Mouse (Mus musculus) embryonic facial prominence, embryonic 12.5 days (tissue): ENCODE results near the gene Tlr12. TPM values are rescaled to one million over a fixed set of nuclear protein-coding genes. Genes with fewer than 3 reads are reported as not detected.

Experiments used
- ATAC-seq: fragments of 200-750 bp; cut with Nextera tagmentation; 2 replicates; pipeline ENCODE4 v1.8.0; 2017; ENCODE audit not compliant: insufficient number of reproducible peaks, insufficient read depth, low FRiP score, low TSS enrichment
- H3K27ac ChIP-seq: fragments of 300-500 bp; sonication (generic); 2 replicates; pipeline ENCODE4 v1.5.1; 2016; ENCODE audit warnings: mild to moderate bottlenecking
- H3K27me3 ChIP-seq: fragments of 300-500 bp; sonication (generic); 2 replicates; pipeline ENCODE4 v1.6.1; 2016; ENCODE audit warnings: mild to moderate bottlenecking, moderate library complexity
- H3K36me3 ChIP-seq: fragments of 300-500 bp; sonication (generic); 2 replicates; pipeline ENCODE4 v1.6.1; 2016; ENCODE audit warnings: mild to moderate bottlenecking
- H3K4me1 ChIP-seq: fragments of 300-500 bp; sonication (generic); 2 replicates; pipeline ENCODE4 v1.6.1; 2016
- H3K4me2 ChIP-seq: fragments of 300-500 bp; sonication (generic); replicated peaks from 2 replicates; pipeline ENCODE4 v1.6.1; 2016; ENCODE audit warnings: mild to moderate bottlenecking, moderate library complexity
- H3K4me3 ChIP-seq: fragments of 300-500 bp; sonication (generic); 2 replicates; pipeline ENCODE4 v1.5.1; 2016; ENCODE audit warnings: mild to moderate bottlenecking
- H3K9ac ChIP-seq: fragments of 300-500 bp; sonication (generic); 2 replicates; pipeline ENCODE4 v1.6.1; 2016; ENCODE audit warnings: mild to moderate bottlenecking, moderate library complexity
- H3K9me3 ChIP-seq: fragments of 300-500 bp; sonication (generic); 2 replicates; pipeline ENCODE4 v1.6.1; 2016; ENCODE audit warnings: mild to moderate bottlenecking, moderate library complexity
- WGBS: fragments of 180-500 bp; shearing (Covaris S2); methylation state at CpG from one replicate; pipeline ENCODE4 v1.1.7; 2016; 5-methylcytosine and 5-hydroxymethylcytosine counted together
- polyA plus RNA-seq: library from polyadenylated mRNA; unstranded; fragments of >200 nt; fragmentation: Nextera tagmentation; extraction: Ambion mirVana; gene quantifications from 2 replicates; pipeline ENCODE4 v1.2.1, GENCODE M21; 2016

Tlr12 gene
- polyA plus RNA-seq, 1 experiment from 2014 or later: 1.1 TPM

DNA sequence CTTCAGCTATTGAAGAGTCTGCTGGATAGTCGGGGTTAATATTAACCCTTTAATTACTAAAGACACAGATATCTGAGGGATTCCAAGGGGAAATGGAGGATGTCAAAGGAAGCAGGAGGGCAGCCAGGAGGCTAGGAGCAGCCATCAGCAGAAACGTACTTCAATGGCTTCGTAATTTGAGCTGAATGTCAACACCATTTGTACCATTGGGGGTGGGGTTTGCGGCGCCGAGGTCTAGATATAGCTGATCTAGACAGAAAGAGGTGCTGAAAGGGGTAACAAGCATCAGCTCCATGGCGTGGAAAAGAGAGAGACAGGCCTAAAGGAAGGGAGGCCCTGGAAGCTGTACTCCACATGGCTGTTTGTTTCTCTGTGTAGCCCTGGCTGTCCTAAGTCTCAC is 28.3 kb upstream of the Tlr12 start:
- H3K4me2 ChIP-seq: no peak overlapping the region
- H3K27me3 ChIP-seq: no peaks in the 10 kb centered on the region
- H3K4me1 ChIP-seq: peaks cover 36% of the 10 kb centered on the region; the same call in 1 of the 2 replicates
- WGBS: 24% methylated on average over 7 of the region's 7 CpGs
- H3K27ac ChIP-seq: no peak overlapping the region
- H3K4me3 ChIP-seq: no peak overlapping the region
- H3K9me3 ChIP-seq: no peaks in the 10 kb centered on the region
- H3K9ac ChIP-seq: no peak overlapping the region
- ATAC-seq: no peak
- H3K36me3 ChIP-seq: no peaks in the 10 kb centered on the region

- Histone ChIP-seq H3K9me3 (no peaks in the 10 kb centered on the region), H3K27me3 (no peaks in the 10 kb centered on the region), H3K4me3 (no peak overlapping the region), H3K27ac (no peak overlapping the region), H3K9ac (no peak overlapping the region), H3K4me1 (peaks cover 34% of the 10 kb centered on the region; the same call in 1 of the 2 replicates), H3K4me2 (no peak overlapping the region), H3K36me3 (no peaks in the 10 kb centered on the region)
- no peak for ATAC-seq
- 37% methylated on average over 6 of the region's 6 CpGs for WGBS
Observed at GRCm38 (mm10) chr4:128645896-128646295, 27.5 kb upstream of the Tlr12 start.

- Histone ChIP-seq H3K36me3 (no peaks in the 10 kb centered on the region), H3K4me3 (no peak overlapping the region), H3K9me3 (no peaks in the 10 kb centered on the region), H3K4me2 (no peak overlapping the region), H3K27ac (no peak overlapping the region), H3K9ac (no peak overlapping the region), H3K4me1 (peaks cover 21% of the 10 kb centered on the region), H3K27me3 (no peaks in the 10 kb centered on the region)
- no peak for ATAC-seq
- WGBS: 49% methylated on average over 23 of the region's 23 CpGs
Observed at GRCm38 (mm10) chr4:128641766-128642717, 23.6 kb upstream of the Tlr12 start.

DNA sequence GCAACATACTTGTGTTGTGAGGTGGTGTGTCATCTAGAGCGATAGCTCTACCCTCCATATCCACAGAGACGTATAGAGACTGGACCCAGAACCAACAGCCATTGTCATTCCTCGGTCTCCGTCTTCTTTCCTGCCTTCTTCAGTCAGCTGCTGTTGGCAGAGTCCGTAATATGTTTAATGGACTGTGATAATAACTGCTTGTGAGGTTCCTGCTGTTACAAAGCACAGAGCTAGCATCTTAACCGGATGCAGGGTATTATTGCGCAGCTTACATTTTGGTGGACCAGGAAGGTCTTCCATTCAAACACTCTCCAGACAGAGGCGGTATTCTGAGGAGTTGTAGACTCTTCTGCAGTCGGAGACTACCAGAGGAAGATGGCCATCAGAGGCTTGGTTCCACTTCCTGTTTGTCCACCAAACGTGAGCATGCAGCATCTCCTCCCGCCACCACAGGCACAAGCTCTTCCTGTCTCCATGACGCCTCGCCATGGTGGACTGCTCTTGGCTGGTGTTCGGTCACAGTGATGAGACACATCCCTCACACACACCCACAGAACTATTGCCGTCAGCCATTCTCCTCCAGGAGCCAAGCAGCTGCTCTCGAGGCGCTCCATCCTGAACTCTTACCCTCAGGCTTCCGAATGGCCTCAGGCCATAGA is 20.0 kb upstream of the Tlr12 start:
- Histone ChIP-seq H3K9ac (no peak overlapping the region), H3K36me3 (no peaks in the 10 kb centered on the region), H3K27me3 (no peaks in the 10 kb centered on the region), H3K9me3 (no peaks in the 10 kb centered on the region), H3K27ac (no peak overlapping the region), H3K4me2 (no peak overlapping the region), H3K4me3 (no peak overlapping the region), H3K4me1 (peaks cover 20% of the 10 kb centered on the region)
- no peak for ATAC-seq
- WGBS: 85% methylated on average over 18 of the region's 18 CpGs

- H3K4me2 ChIP-seq: no peak overlapping the region
- ATAC-seq: no peak
- no peak overlapping the region for H3K9ac ChIP-seq
- peaks cover 20% of the 10 kb centered on the region for H3K4me1 ChIP-seq
- H3K27ac ChIP-seq: no peak overlapping the region
- H3K4me3 ChIP-seq: no peak overlapping the region
- no peaks in the 10 kb centered on the region for H3K27me3 ChIP-seq
- 35% methylated on average over 11 of the region's 11 CpGs for WGBS
- no peaks in the 10 kb centered on the region for H3K9me3 ChIP-seq
- no peaks in the 10 kb centered on the region for H3K36me3 ChIP-seq
Observed at GRCm38 (mm10) chr4:128637250-128637649, 18.8 kb upstream of the Tlr12 start.

DNA sequence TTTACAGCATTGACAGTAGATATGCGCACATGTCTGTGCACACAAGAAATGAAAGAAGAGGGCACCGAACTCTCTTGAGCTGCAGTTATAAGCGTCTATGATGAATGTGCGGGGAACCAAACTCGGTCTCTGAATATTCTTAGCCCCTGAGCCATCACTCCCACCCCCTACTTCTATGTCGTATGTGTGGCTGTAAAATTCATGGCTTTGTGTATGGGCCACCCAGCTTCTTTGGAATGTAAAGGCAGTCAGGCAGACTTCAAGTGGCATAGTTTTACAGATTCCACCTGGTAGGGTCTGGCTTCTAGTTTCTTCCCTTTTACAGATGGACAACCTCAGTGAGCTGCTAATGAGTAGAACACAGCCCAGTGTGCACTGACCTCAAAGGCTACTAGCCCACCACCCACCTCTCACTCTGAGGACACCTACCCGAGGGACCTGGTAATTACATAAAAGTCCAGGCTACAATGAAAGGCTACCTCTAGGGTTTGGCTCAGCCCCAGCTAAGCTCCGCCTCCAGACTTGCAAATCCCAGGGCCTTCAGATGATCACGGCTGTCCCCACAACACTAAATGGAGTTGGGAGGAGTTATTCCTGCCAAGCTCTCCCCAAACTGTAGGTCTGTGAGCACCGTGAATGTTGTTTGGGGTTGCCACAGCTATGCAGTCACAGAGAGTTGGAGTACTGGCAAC is 17.6 kb upstream of the Tlr12 start:
- no peaks in the 10 kb centered on the region for H3K9me3 ChIP-seq
- H3K4me1 ChIP-seq: peaks cover 20% of the 10 kb centered on the region
- no peak overlapping the region for H3K4me3 ChIP-seq
- no peaks in the 10 kb centered on the region for H3K27me3 ChIP-seq
- no peaks in the 10 kb centered on the region for H3K36me3 ChIP-seq
- no peak overlapping the region for H3K9ac ChIP-seq
- H3K27ac ChIP-seq: no peak overlapping the region
- WGBS: 60% methylated on average over 10 of the region's 10 CpGs
- no peak for ATAC-seq
- H3K4me2 ChIP-seq: no peak overlapping the region

DNA sequence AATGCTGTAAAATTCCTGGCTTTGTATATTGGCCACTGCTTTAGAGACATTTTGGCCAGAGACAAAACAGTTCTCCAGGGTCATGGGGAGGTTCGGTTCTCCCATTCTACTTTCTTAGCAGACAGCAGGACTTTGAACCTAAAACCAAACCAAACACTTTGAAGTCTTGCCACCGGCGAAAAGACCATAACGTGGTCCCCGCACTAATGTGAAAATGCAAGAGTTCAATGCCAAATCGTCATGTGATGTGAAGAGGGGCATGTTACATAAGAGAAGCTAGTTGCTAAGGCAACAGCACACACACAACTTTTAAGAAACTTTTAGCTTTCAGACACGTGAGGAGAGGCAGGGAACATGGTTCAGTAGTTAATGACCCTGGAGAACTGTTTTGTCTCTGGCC is 17.0 kb upstream of the Tlr12 start:
- ATAC-seq: no peak
- no peak overlapping the region for H3K4me2 ChIP-seq
- H3K36me3 ChIP-seq: no peaks in the 10 kb centered on the region
- H3K9ac ChIP-seq: no peak overlapping the region
- 85% methylated on average over 7 of the region's 7 CpGs for WGBS
- no peaks in the 10 kb centered on the region for H3K9me3 ChIP-seq
- no peak overlapping the region for H3K4me3 ChIP-seq
- H3K27me3 ChIP-seq: no peaks in the 10 kb centered on the region
- no peak overlapping the region for H3K27ac ChIP-seq
- peaks cover 20% of the 10 kb centered on the region for H3K4me1 ChIP-seq

DNA sequence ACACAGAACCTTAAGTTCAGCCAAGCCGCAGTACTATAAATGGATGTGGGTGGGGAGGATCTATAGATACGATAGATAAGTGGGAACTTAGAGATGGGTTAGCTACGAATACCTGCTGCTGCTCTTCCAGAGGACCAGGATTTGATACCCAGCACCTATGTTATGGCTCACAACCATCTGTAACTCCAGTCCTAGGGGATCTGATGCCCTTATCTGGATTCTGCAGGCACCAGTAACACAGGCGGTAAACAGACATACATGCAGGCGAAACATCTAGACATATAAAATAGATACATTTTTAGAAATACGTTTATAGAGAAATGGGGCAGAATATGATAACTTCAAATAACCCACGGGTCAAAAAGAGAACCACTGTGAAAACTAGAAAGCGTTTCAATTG is 2.7 kb upstream of the Tlr12 start:
- Histone ChIP-seq H3K36me3 (no peaks in the 10 kb centered on the region), H3K27ac (no peak overlapping the region), H3K9ac (no peak overlapping the region), H3K4me2 (no peak overlapping the region), H3K4me3 (no peak overlapping the region), H3K9me3 (no peaks in the 10 kb centered on the region), H3K4me1 (peaks cover 34% of the 10 kb centered on the region), H3K27me3 (no peaks in the 10 kb centered on the region)
- ATAC-seq: no peak
- WGBS: 91% methylated on average over 8 of the region's 8 CpGs

DNA sequence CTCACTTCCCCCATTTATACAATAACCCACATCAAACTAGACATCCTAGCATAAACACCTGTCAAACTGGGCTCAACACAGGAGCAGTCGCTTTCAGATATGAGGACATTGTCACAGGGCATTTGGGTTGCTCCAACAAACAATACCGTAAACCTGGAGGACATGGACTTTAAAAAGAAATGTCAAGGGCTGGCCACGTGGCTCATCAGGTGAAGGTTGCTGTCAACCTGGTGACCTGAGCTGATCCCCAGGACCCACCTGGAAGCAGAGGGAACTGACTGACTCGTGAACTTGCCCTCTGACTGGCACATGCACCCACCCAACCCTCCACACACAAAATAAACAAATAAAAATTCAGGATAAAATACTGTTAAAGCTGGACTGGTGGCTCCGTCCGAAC is 2.2 kb upstream of the Tlr12 start:
- Histone ChIP-seq H3K27me3 (no peaks in the 10 kb centered on the region), H3K4me3 (no peak overlapping the region), H3K9ac (no peak overlapping the region), H3K4me1 (peaks cover 34% of the 10 kb centered on the region), H3K9me3 (no peaks in the 10 kb centered on the region), H3K36me3 (no peaks in the 10 kb centered on the region), H3K27ac (no peak overlapping the region), H3K4me2 (no peak overlapping the region)
- no peak for ATAC-seq
- 78% methylated on average over 6 of the region's 6 CpGs for WGBS

- Histone ChIP-seq H3K27ac (0 out of 2 replicates have a peak overlapping the region, but pooled peaks have one; percentile 47), H3K4me1 (peaks cover 34% of the 10 kb centered on the region), H3K9ac (no peak overlapping the region), H3K36me3 (no peaks in the 10 kb centered on the region), H3K4me2 (no peak overlapping the region), H3K27me3 (no peaks in the 10 kb centered on the region), H3K4me3 (no peak overlapping the region), H3K9me3 (no peaks in the 10 kb centered on the region)
- 18% methylated on average over 2 of the region's 2 CpGs for WGBS
- ATAC-seq: no peak
Observed at GRCm38 (mm10) chr4:128618963-128619362, 544 bp upstream of the Tlr12 start.

GRCm38 (mm10) chr4:128617363-128618120 is 877 bp downstream of the Tlr12 start:
- WGBS: 69% methylated on average over 17 of the region's 17 CpGs
- H3K27ac ChIP-seq: 0 out of 2 replicates have a peak overlapping the region, but pooled peaks have one; percentile 37

More at GRCm38 (mm10) chr4:128617363-128618120, 877 bp downstream of the Tlr12 start:
- no peak for ATAC-seq
- Histone ChIP-seq H3K9ac (no peak overlapping the region), H3K4me2 (no peak overlapping the region), H3K27me3 (no peaks in the 10 kb centered on the region), H3K4me3 (no peak overlapping the region), H3K9me3 (no peaks in the 10 kb centered on the region), H3K36me3 (no peaks in the 10 kb centered on the region), H3K4me1 (peaks cover 34% of the 10 kb centered on the region)
